In genomic region chr19:21653172-21653981, GRCm38 (mm10) we compare ENCODE assay signal across 8 mouse cellular contexts. TPM values are rescaled to one million over a fixed set of nuclear protein-coding genes. Genes with fewer than 3 reads are reported as not detected.
DNase-seq lines count a peak whose midpoint lies in the region; ATAC-seq and TF ChIP-seq lines count a peak whose summit lies in the region.

Gene Abhd17b, plus strand, starts transcription at chr19:21653185.

- H3K9ac ChIP-seq in heart, adult 2 months (ENCODE audit: low read depth, low read length), result peak within 1 kb of the TSS; percentile 97
- H3K9ac ChIP-seq in limb, embryonic 14.5 days (ENCODE audit: low read depth, low read length, severe bottlenecking), result peak within 1 kb of the TSS; percentile 90
- H3K9ac ChIP-seq in midbrain, embryonic 15.5 days, result peak within 1 kb of the TSS; percentile 89
- H3K9ac ChIP-seq in stomach, embryonic 14.5 days (replicated peaks; ENCODE audit: low read depth, low read length), result peak within 1 kb of the TSS; percentile 87

- H3K27ac ChIP-seq in embryonic facial prominence, embryonic 10.5 days (replicated peaks), result peak within 1 kb of the TSS; percentile 97
- peak within 1 kb of the TSS; percentile 91 for H3K27ac ChIP-seq in heart, adult 2 months
- peak within 1 kb of the TSS; percentile 94 for H3K27ac ChIP-seq in kidney, adult 2 months (ENCODE audit: insufficient read depth, low read depth, low read length)
- peak within 1 kb of the TSS; percentile 95 for H3K27ac ChIP-seq in limb, embryonic 14.5 days (replicated peaks; ENCODE audit: low read depth, low read length)
- peak within 1 kb of the TSS; percentile 98 for H3K27ac ChIP-seq in midbrain, embryonic 15.5 days
- H3K27ac ChIP-seq in stomach, embryonic 14.5 days (ENCODE audit: low read length), result peak within 1 kb of the TSS; percentile 97

- no peaks in the 10 kb centered on the region for H3K27me3 ChIP-seq in embryonic facial prominence, embryonic 10.5 days (replicated peaks; ENCODE audit: low read depth, poor library complexity, severe bottlenecking)
- H3K27me3 ChIP-seq in heart, adult 2 months (ENCODE audit: control insufficient read depth, insufficient read depth, low read length), result no peaks in the 10 kb centered on the region
- H3K27me3 ChIP-seq in kidney, adult 2 months (replicated peaks; ENCODE audit: control insufficient read depth, insufficient read depth, low read length), result no peaks in the 10 kb centered on the region
- no peaks in the 10 kb centered on the region for H3K27me3 ChIP-seq in limb, embryonic 14.5 days (ENCODE audit: control insufficient read depth, insufficient read depth, low read length)
- no peaks in the 10 kb centered on the region for H3K27me3 ChIP-seq in midbrain, embryonic 15.5 days (replicated peaks)
- H3K27me3 ChIP-seq in stomach, embryonic 14.5 days (ENCODE audit: control insufficient read depth, insufficient read depth, low read length), result no peaks in the 10 kb centered on the region

- ATAC-seq in limb, embryonic 14.5 days (ENCODE audit: low FRiP score, low read depth), result peak; percentile 18
- ATAC-seq in midbrain, embryonic 15.5 days (replicated peaks), result peak; percentile 68
- ATAC-seq in stomach, embryonic 14.5 days (ENCODE audit: insufficient number of reproducible peaks, insufficient read depth, low FRiP score, low read depth), result peak; percentile 21; the same call in 1 of the 2 replicates

- H3K9me3 ChIP-seq in embryonic facial prominence, embryonic 10.5 days, result no peaks in the 10 kb centered on the region
- no peaks in the 10 kb centered on the region for H3K9me3 ChIP-seq in limb, embryonic 14.5 days (ENCODE audit: control insufficient read depth, low read length)
- no peaks in the 10 kb centered on the region for H3K9me3 ChIP-seq in midbrain, embryonic 15.5 days
- no peaks in the 10 kb centered on the region for H3K9me3 ChIP-seq in stomach, embryonic 14.5 days (ENCODE audit: control insufficient read depth, low read depth, low read length)

- H3K4me1 ChIP-seq in embryonic facial prominence, embryonic 10.5 days, result peaks cover 28% of the 10 kb centered on the region
- peaks cover 8% of the 10 kb centered on the region for H3K4me1 ChIP-seq in heart, adult 2 months (ENCODE audit: control insufficient read depth, insufficient read depth, low read length)
- H3K4me1 ChIP-seq in kidney, adult 2 months (ENCODE audit: control insufficient read depth, insufficient read depth, low read length), result peaks cover 5% of the 10 kb centered on the region; the same call in 1 of the 2 replicates
- H3K4me1 ChIP-seq in limb, embryonic 14.5 days (ENCODE audit: control insufficient read depth, insufficient read depth, low read length), result peaks cover 17% of the 10 kb centered on the region
- H3K4me1 ChIP-seq in midbrain, embryonic 15.5 days, result peaks cover 38% of the 10 kb centered on the region
- peaks cover 15% of the 10 kb centered on the region; the same call in 1 of the 2 replicates for H3K4me1 ChIP-seq in stomach, embryonic 14.5 days (ENCODE audit: control insufficient read depth, insufficient read depth, low read length)

- DNase-seq in spleen, adult 18-20 months, result peak; percentile 46 to 55
- no peak for DNase-seq in spleen, adult 12 weeks (ENCODE audit: low spot score)
- DNase-seq in embryonic facial prominence, embryonic 10.5 days (ENCODE audit: low spot score), result peak; percentile 73
- DNase-seq in heart, adult 2 months, result peak in 1 of 2 experiments; percentile 77
- peak; percentile 57 for DNase-seq in kidney, adult 2 months
- DNase-seq in limb, embryonic 14.5 days (ENCODE audit: low spot score), result peak; percentile 50

- peak within 1 kb of the TSS; percentile 68 for H3K4me2 ChIP-seq in limb, embryonic 14.5 days (replicated peaks; ENCODE audit: low read depth, low read length, severe bottlenecking)
- peak within 1 kb of the TSS; percentile 90 for H3K4me2 ChIP-seq in midbrain, embryonic 15.5 days
- H3K4me2 ChIP-seq in stomach, embryonic 14.5 days (replicated peaks; ENCODE audit: low read depth, low read length), result peak within 1 kb of the TSS; percentile 80

- peak within 1 kb of the TSS; percentile 94 for H3K4me3 ChIP-seq in embryonic facial prominence, embryonic 10.5 days
- peak within 1 kb of the TSS; percentile 95 for H3K4me3 ChIP-seq in heart, adult 2 months
- peak within 1 kb of the TSS; percentile 67 for H3K4me3 ChIP-seq in kidney, adult 2 months (ENCODE audit: insufficient read depth, low read depth, low read length)
- H3K4me3 ChIP-seq in limb, embryonic 14.5 days (replicated peaks; ENCODE audit: low read length), result peak within 1 kb of the TSS; percentile 84
- H3K4me3 ChIP-seq in midbrain, embryonic 15.5 days, result peak within 1 kb of the TSS; percentile 85
- peak within 1 kb of the TSS; percentile 67 for H3K4me3 ChIP-seq in stomach, embryonic 14.5 days (ENCODE audit: low read depth, low read length)

- WGBS in embryonic facial prominence, embryonic 10.5 days, result under 1% methylated on average over 105 of the region's 105 CpGs
- under 1% methylated on average over 100 of the region's 105 CpGs for WGBS in heart, adult 2 months
- 3% methylated on average over 95 of the region's 105 CpGs for WGBS in kidney, adult 2 months
- WGBS in limb, embryonic 14.5 days, result under 1% methylated on average over 37 of the region's 105 CpGs
- under 1% methylated on average over 75 of the region's 105 CpGs for WGBS in midbrain, embryonic 15.5 days
- under 1% methylated on average over 71 of the region's 105 CpGs for WGBS in stomach, embryonic 14.5 days

- TF ChIP-seq EP300 in heart, adult 2 months (IDR thresholded peaks at IDR 0.05; ENCODE audit: insufficient read depth, low read depth, low read length), result no peak

- TF ChIP-seq CTCF in heart, adult 2 months (IDR thresholded peaks at IDR 0.05), result peak; percentile 60
- TF ChIP-seq CTCF in kidney, adult 2 months (conservative IDR thresholded peaks at IDR 0.05; ENCODE audit: insufficient read depth, insufficient read length, low read depth, low read length), result no peak

- H3K36me3 ChIP-seq in embryonic facial prominence, embryonic 10.5 days (replicated peaks), result peaks cover 7% of the 10 kb centered on the region; the same call in 1 of the 2 replicates
- peaks cover 9% of the 10 kb centered on the region for H3K36me3 ChIP-seq in heart, adult 2 months (ENCODE audit: control insufficient read depth, insufficient read depth, low read length)
- no peaks in the 10 kb centered on the region for H3K36me3 ChIP-seq in kidney, adult 2 months (ENCODE audit: control insufficient read depth, insufficient read depth, low read length)
- no peaks in the 10 kb centered on the region for H3K36me3 ChIP-seq in limb, embryonic 14.5 days (ENCODE audit: control insufficient read depth, insufficient read depth, low read length)
- no peaks in the 10 kb centered on the region for H3K36me3 ChIP-seq in midbrain, embryonic 15.5 days (replicated peaks)
- no peaks in the 10 kb centered on the region for H3K36me3 ChIP-seq in stomach, embryonic 14.5 days (ENCODE audit: control insufficient read depth, insufficient read depth, low read length)

- intact Hi-C loops in heart, adult 2 months (cut with DNase I), result loop anchor here (5.0 to 10.0 kb wide), 3 partner anchors 81 to 279 kb away; no protein-coding TSS in a partner anchor

- peaks cover 12% of the 10 kb centered on the region for H3K79me2 ChIP-seq in heart, adult 2 months (replicated peaks; ENCODE audit: control insufficient read depth, insufficient read depth, low read length)

- TF ChIP-seq POLR2A in heart, adult 2 months (IDR thresholded peaks at IDR 0.05; ENCODE audit: insufficient read depth, low read depth, low read length), result no peak
- no peak for TF ChIP-seq POLR2A in kidney, adult 2 months (IDR thresholded peaks at IDR 0.05; ENCODE audit: low read depth, low read length)
- TF ChIP-seq POLR2A in limb, embryonic 14.5 days (IDR thresholded peaks at IDR 0.05; ENCODE audit: borderline replicate concordance, extremely low read depth, insufficient read depth, insufficient read length), result no peak

RNA-seq across cellular contexts. Expression of gene Abhd17b, which starts in this region (rescaled TPM):
- 28.0 and 28.6 TPM in 2 replicates for polyA plus RNA-seq in embryonic facial prominence, embryonic 10.5 days (2016; fragmentation: Nextera tagmentation; extraction: Ambion mirVana)
- 10 to 100 TPM; 10.6 to 13.8 TPM for total RNA-seq in heart, adult 2 months (2021)
- polyA plus RNA-seq in heart, adult 2 months (2012; rRNA removed), result 3.4 and 7.7 TPM in 2 replicates
- polyA plus RNA-seq in kidney, adult 2 months (2012; rRNA removed), result 10.5 and 11.1 TPM in 2 replicates
- polyA plus RNA-seq in limb, embryonic 14.5 days (2012; rRNA removed), result 19.4 and 19.7 TPM in 2 replicates
- polyA plus RNA-seq in limb, embryonic 14.5 days (2014; fragmentation: Nextera tagmentation; extraction: Ambion mirVana), result 34.7 and 38.0 TPM in 2 replicates
- polyA plus RNA-seq in midbrain, embryonic 15.5 days (2015; fragmentation: Nextera tagmentation; extraction: Ambion mirVana), result 35.5 and 36.9 TPM in 2 replicates
- 26.5 and 31.3 TPM in 2 replicates for polyA plus RNA-seq in stomach, embryonic 14.5 days (2014; fragmentation: Nextera tagmentation; extraction: Ambion mirVana)

Comparison
In these comparisons a context has a peak if more than half of its experiments do, and no peak if none do; other contexts are left out.
1. ATAC-seq: peak in every context shown above with its lines; median percentile 68 in midbrain, embryonic 15.5 days; 21 in stomach, embryonic 14.5 days; 18 in limb, embryonic 14.5 days.